Mouse (Mus musculus) spleen, adult 2 months (tissue): ENCODE measurements at regions not wholly inside any gene's neighbourhood (a gene's known extent, or its start where the extent isn't known, plus 50 kb on each side); places are given as distances from the start of the nearest gene placed in this dataset.

Source experiments
- CTCF ChIP-seq: fragments of 200-500 bp; IDR thresholded peaks from 2 replicates; pipeline ENCODE4 v1.5.1; 2011; ENCODE audit warnings: mild to moderate bottlenecking, inconsistent platforms; ENCODE audit not compliant: insufficient read depth, insufficient read length, insufficient replicate concordance; ENCODE audit errors: extremely low read depth
- POLR2A ChIP-seq: fragments of 200-500 bp; IDR thresholded peaks from 2 replicates; pipeline ENCODE4 v1.6.1; 2011; ENCODE audit warnings: low read depth, low read length, inconsistent platforms

DNA sequence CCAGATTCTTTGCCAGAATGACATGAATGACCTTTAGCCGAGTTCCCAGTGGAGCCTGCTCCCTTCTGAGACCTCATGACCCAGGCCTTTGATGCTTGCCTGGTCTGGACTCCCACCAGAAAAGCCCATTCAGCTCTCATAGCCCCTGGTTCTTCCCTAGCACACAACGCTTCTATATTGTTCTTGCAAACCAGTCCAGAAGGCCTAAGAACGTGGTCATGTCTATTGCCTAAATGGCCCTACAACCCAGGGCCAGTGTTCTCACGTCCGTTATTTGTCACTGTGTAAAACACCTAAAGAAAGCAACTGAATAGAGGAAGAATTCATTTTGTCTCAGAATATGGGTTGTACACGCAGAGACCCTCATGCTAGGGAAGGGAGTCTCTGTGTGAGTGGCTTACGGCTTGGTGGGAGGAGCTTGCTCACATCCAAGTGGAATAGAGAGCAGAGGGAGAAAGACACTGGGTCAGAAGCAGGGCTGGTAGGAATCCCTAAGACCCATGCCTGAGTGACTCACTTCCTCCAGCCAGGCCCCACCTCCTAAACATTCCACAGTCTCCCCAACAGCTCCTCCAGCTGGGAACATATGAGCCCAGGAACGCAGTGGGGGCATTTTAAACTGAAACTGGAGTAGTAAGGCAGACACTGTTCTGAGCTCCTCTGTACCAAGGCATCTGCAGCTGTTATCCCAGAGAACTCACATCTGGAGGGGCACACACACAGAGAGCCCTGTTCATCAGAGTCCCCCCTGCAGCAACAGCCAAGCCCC lies 94.7 kb downstream of the Ndufa10 start:
- no peak for TF ChIP-seq POLR2A
- TF ChIP-seq CTCF: no peak
